Mouse (Mus musculus) midbrain, embryonic 15.5 days (tissue): ENCODE results near the gene Exosc3. TPM values are rescaled to one million over a fixed set of nuclear protein-coding genes. Genes with fewer than 3 reads are reported as not detected.

ENCODE experiments used
- ATAC-seq: fragments of 200-750 bp; cut with Nextera tagmentation; replicated peaks from 2 replicates; pipeline ENCODE4 v1.8.0; 2017; ENCODE audit warnings: moderate TSS enrichment
- H3K27ac ChIP-seq: fragments of 300-500 bp; sonication (generic); 2 replicates; pipeline ENCODE4 v1.5.1; 2015; ENCODE audit warnings: mild to moderate bottlenecking, inconsistent platforms
- H3K27me3 ChIP-seq: fragments of 300-500 bp; sonication (generic); replicated peaks from 2 replicates; pipeline ENCODE4 v1.6.1; 2015; ENCODE audit warnings: inconsistent platforms
- H3K36me3 ChIP-seq: fragments of 300-500 bp; sonication (generic); replicated peaks from 2 replicates; pipeline ENCODE4 v1.6.1; 2015; ENCODE audit warnings: inconsistent platforms
- H3K4me1 ChIP-seq: fragments of 300-500 bp; sonication (generic); 2 replicates; pipeline ENCODE4 v1.6.1; 2015; ENCODE audit warnings: inconsistent platforms
- H3K4me2 ChIP-seq: fragments of 300-500 bp; sonication (generic); 2 replicates; pipeline ENCODE4 v1.6.1; 2015; ENCODE audit warnings: inconsistent platforms, mild to moderate bottlenecking, moderate library complexity
- H3K4me3 ChIP-seq: fragments of 300-500 bp; sonication (generic); 2 replicates; pipeline ENCODE4 v1.5.1; 2015; ENCODE audit warnings: mild to moderate bottlenecking, inconsistent platforms
- H3K9ac ChIP-seq: fragments of 300-500 bp; sonication (generic); 2 replicates; pipeline ENCODE4 v1.6.1; 2015; ENCODE audit warnings: mild to moderate bottlenecking, inconsistent platforms
- H3K9me3 ChIP-seq: fragments of 300-500 bp; sonication (generic); 2 replicates; pipeline ENCODE4 v1.6.1; 2016; ENCODE audit warnings: inconsistent platforms
- WGBS: fragments of 180-500 bp; shearing (Covaris S2); methylation state at CpG from one replicate; pipeline ENCODE4 v1.1.7; 2015; ENCODE audit warnings: mixed read lengths; 5-methylcytosine and 5-hydroxymethylcytosine counted together
- polyA plus RNA-seq: library from polyadenylated mRNA; unstranded; fragments of >200 nt; fragmentation: Nextera tagmentation; extraction: Ambion mirVana; gene quantifications from 2 replicates; pipeline ENCODE4 v1.2.1, GENCODE M21; 2015

Exosc3 gene
- polyA plus RNA-seq, 1 experiment from 2014 or later = 30.1 TPM

DNA sequence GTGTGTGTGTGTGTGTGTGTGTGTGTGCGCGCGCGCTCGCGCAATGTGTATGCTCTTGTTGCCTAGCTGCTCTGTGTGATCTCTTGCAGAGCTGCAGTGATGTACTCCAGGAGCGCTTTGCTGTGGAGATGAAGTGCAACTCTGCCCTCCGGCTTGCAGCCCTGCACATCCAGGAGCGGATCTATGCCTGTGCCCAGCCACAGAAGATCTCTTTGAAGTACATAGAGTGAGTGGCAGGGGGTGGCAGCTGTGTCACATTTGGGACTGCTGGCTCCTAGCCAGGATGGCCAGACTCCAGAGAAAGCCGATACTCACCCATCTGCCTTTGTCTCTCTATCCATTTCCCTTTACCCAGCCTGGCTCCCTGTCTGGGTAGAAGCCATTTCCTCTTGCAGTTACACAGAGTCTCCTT, 71.5 kb downstream of the Exosc3 start:
- 56% methylated on average over 10 of the region's 10 CpGs for WGBS
- ATAC-seq = peak; percentile 92
- Histone ChIP-seq H3K4me1 (peaks cover 8% of the 10 kb centered on the region; the same call in 1 of the 2 replicates), H3K27ac (0 out of 2 replicates have a peak overlapping the region, but pooled peaks have one; percentile 35), H3K4me3 (no peak overlapping the region), H3K9me3 (no peaks in the 10 kb centered on the region), H3K27me3 (no peaks in the 10 kb centered on the region), H3K4me2 (0 out of 2 replicates have a peak overlapping the region, but pooled peaks have one; percentile 18), H3K9ac (no peak overlapping the region), H3K36me3 (no peaks in the 10 kb centered on the region)

DNA sequence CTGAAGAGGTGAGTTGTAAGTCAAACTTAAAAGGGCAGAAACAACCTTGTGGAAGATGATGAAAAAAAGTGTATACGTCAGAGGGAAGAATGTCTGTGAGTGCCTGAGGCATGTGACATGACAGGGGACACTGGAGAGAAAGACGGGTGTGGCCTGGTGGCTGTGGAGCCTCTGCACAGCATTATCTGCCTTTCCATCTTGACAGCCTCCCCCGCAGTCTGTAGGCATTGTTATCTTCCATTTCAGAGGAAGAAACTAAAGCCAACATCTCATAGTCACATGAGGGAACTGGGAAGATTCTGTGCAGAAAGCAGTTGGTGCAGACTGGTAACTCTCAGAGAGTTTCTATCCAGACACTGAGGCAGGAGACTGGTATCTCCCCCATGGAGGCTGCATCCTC, 74.6 kb downstream of the Exosc3 start:
- Histone ChIP-seq H3K9ac (no peak overlapping the region), H3K36me3 (no peaks in the 10 kb centered on the region), H3K27ac (no peak overlapping the region), H3K4me1 (peaks cover 8% of the 10 kb centered on the region; the same call in 1 of the 2 replicates), H3K9me3 (no peaks in the 10 kb centered on the region), H3K4me3 (no peak overlapping the region), H3K4me2 (no peak overlapping the region), H3K27me3 (no peaks in the 10 kb centered on the region)
- ATAC-seq = no peak
- WGBS = 85% methylated on average over 3 of the region's 3 CpGs

Other genes starting within 250 kb of the Exosc3 start
- gene Tomm5, start 234.6 kb downstream of the Exosc3 start, polyA plus RNA-seq = 138 and 149 TPM in 2 replicates
- 1.4 and 1.5 TPM in 2 replicates for gene Frmpd1, start 157.9 kb downstream of the Exosc3 start, polyA plus RNA-seq
- gene Trmt10b, start 45.6 kb downstream of the Exosc3 start, polyA plus RNA-seq = 24.1 and 24.2 TPM in 2 replicates
- gene Dcaf10, start 631 bp downstream of the Exosc3 start, polyA plus RNA-seq = 8.4 and 8.7 TPM in 2 replicates
- gene Slc25a51, start 66.0 kb upstream of the Exosc3 start, polyA plus RNA-seq = 72.1 and 77.6 TPM in 2 replicates
- 6.3 and 6.7 TPM in 2 replicates for gene Shb, start 189.7 kb upstream of the Exosc3 start, polyA plus RNA-seq